ENCODE assay signal across 30 mouse cellular contexts in genomic region chr2:85145346-85145745, GRCm38 (mm10). TPM values are rescaled to one million over a fixed set of nuclear protein-coding genes. Genes with fewer than 3 reads are reported as not detected.
A peak's percentile ranks its signal among the peaks of the same experiment; 100 is the strongest.
DNase-seq lines count a peak whose midpoint lies in the region; ATAC-seq and TF ChIP-seq lines count a peak whose summit lies in the region.
"Had no signal": no experiment of that assay in that cellular context is flagged by ENCODE, and none has a peak within 500 bp of the region (broad histone marks: within the 10 kb centered on the region; RNA-seq: fewer than 3 reads in every experiment).

No protein-coding gene starts in this region.

- no peak overlapping the region for H3K4me2 ChIP-seq in heart, embryonic 16.5 days (ENCODE audit: low read depth, low read length)
- no peak overlapping the region for H3K4me2 ChIP-seq in forebrain, postnatal 0 days (ENCODE audit: low read depth)
- H3K4me2 ChIP-seq: embryonic facial prominence, embryonic 13.5 days; embryonic facial prominence, embryonic 15.5 days; forebrain, embryonic 12.5 days had no signal

- H3K9ac ChIP-seq in heart, embryonic 16.5 days (ENCODE audit: low read length), result no peak overlapping the region
- H3K9ac ChIP-seq in forebrain, postnatal 0 days, result no peak overlapping the region
- H3K9ac ChIP-seq: embryonic facial prominence, embryonic 13.5 days; embryonic facial prominence, embryonic 15.5 days; forebrain, embryonic 12.5 days had no signal

- H3K27ac ChIP-seq in heart, embryonic 16.5 days (ENCODE audit: low read length), result 0 out of 2 replicates have a peak overlapping the region, but pooled peaks have one; percentile 11
- H3K27ac ChIP-seq in forebrain, postnatal 0 days (ENCODE audit: low read depth, low read length), result no peak overlapping the region
- H3K27ac ChIP-seq: embryonic facial prominence, embryonic 13.5 days; embryonic facial prominence, embryonic 15.5 days; forebrain, embryonic 10.5 days; forebrain, embryonic 12.5 days had no signal

- DNase-seq in frontal cortex, postnatal 10 days (ENCODE audit: low spot score in 2 of 2), result no peak
- DNase-seq in heart, postnatal 10 days, result no peak
- peak; percentile 16 for DNase-seq in right cerebral cortex, adult 18-20 months
- no peak for DNase-seq in right cerebral cortex, postnatal 4 days
- DNase-seq in forebrain, postnatal 0 days, result no peak
- DNase-seq: adrenal gland, adult 2 months; adrenal gland, postnatal 10 days; adrenal gland, postnatal 25 days; B cell, adult 2 months; cerebellum, adult 11 months; cerebellum, adult 18-20 months; cerebellum, adult 8-10 months; cerebellum, adult 9-11 months; cerebellum, postnatal 14 days; cerebellum, postnatal 36 days; embryo, embryonic 11 days had no signal

- peak; percentile 54; the same call in 1 of the 2 replicates for ATAC-seq in frontal cortex, adult (ENCODE audit: low TSS enrichment)
- ATAC-seq in heart, embryonic 16.5 days (replicated peaks; ENCODE audit: extremely low read depth, insufficient read depth, low FRiP score), result no peak
- no peak for ATAC-seq in forebrain, postnatal 0 days
- ATAC-seq: CD4-positive, CD25-positive, alpha-beta regulatory T cell, adult 4 months; forebrain, embryonic 14.5 days; forebrain, embryonic 16.5 days; Patski had no signal

- H3K36me3 ChIP-seq in heart, embryonic 16.5 days (ENCODE audit: control insufficient read depth, insufficient read depth), result no peaks in the 10 kb centered on the region
- no peaks in the 10 kb centered on the region for H3K36me3 ChIP-seq in forebrain, postnatal 0 days (ENCODE audit: insufficient read depth)
- H3K36me3 ChIP-seq: embryonic facial prominence, embryonic 13.5 days; embryonic facial prominence, embryonic 15.5 days; forebrain, embryonic 10.5 days; forebrain, embryonic 12.5 days; G1E had no signal

- H3K4me1 ChIP-seq in heart, embryonic 16.5 days (ENCODE audit: control insufficient read depth, insufficient read depth, low read length), result no peaks in the 10 kb centered on the region
- H3K4me1 ChIP-seq in forebrain, postnatal 0 days (ENCODE audit: insufficient read depth), result no peaks in the 10 kb centered on the region
- H3K4me1 ChIP-seq: embryonic facial prominence, embryonic 13.5 days; embryonic facial prominence, embryonic 15.5 days; forebrain, embryonic 10.5 days; forebrain, embryonic 12.5 days had no signal

- WGBS in heart, embryonic 16.5 days, result 49% methylated on average over 3 of the region's 3 CpGs
- WGBS in forebrain, postnatal 0 days, result 62% methylated on average over 3 of the region's 3 CpGs

- no peak for TF ChIP-seq CTCF in forebrain, postnatal 0 days (IDR thresholded peaks at IDR 0.05; ENCODE audit: low read depth)

- intact Hi-C loops in heart, postnatal 10 days (cut with DNase I), result no loop called here

- no peaks in the 10 kb centered on the region for H3K27me3 ChIP-seq in heart, embryonic 16.5 days (ENCODE audit: control insufficient read depth, insufficient read depth, low read length)
- H3K27me3 ChIP-seq in forebrain, postnatal 0 days (ENCODE audit: insufficient read depth, low read length), result no peaks in the 10 kb centered on the region
- H3K27me3 ChIP-seq: embryonic facial prominence, embryonic 13.5 days; embryonic facial prominence, embryonic 15.5 days; forebrain, embryonic 12.5 days had no signal

- no peaks in the 10 kb centered on the region for H3K9me3 ChIP-seq in heart, embryonic 16.5 days (replicated peaks; ENCODE audit: control insufficient read depth, low read length)
- no peaks in the 10 kb centered on the region for H3K9me3 ChIP-seq in forebrain, postnatal 0 days (ENCODE audit: low read length)
- H3K9me3 ChIP-seq: embryonic facial prominence, embryonic 13.5 days; embryonic facial prominence, embryonic 15.5 days; forebrain, embryonic 10.5 days; forebrain, embryonic 12.5 days; G1E had no signal

- no peak overlapping the region for H3K4me3 ChIP-seq in heart, embryonic 16.5 days (ENCODE audit: low read length)
- no peak overlapping the region for H3K4me3 ChIP-seq in forebrain, postnatal 0 days (ENCODE audit: low read depth, low read length)
- H3K4me3 ChIP-seq: embryonic facial prominence, embryonic 13.5 days; embryonic facial prominence, embryonic 15.5 days; erythroblast, embryonic 14.5 days; forebrain, embryonic 10.5 days; forebrain, embryonic 12.5 days had no signal

RNA-seq across cellular contexts. Expression of gene Aplnr, which starts 9.3 kb away (rescaled TPM):
- polyA plus RNA-seq in heart, embryonic 16.5 days (2015; fragmentation: Nextera tagmentation; extraction: Ambion mirVana), result 42.9 and 53.3 TPM in 2 replicates
- 100 to 1,000 TPM; 149 to 219 TPM for total RNA-seq in heart, postnatal 10 days (2021)
- total RNA-seq in forebrain, postnatal 0 days (2014; rRNA removed), result 12.1 and 22.6 TPM in 2 replicates
- 23.9 and 25.3 TPM in 2 replicates for polyA plus RNA-seq in forebrain, postnatal 0 days (2015; fragmentation: Nextera tagmentation; extraction: Ambion mirVana)
- total RNA-seq: CH12.LX had no signal
- polyA plus RNA-seq: CD4-positive, CD25-positive, alpha-beta regulatory T cell, adult 4 months; erythroblast, embryonic 14.5 days; G1E had no signal

RNA-seq across cellular contexts. Expression of gene Lrrc55, which starts 51.7 kb away (rescaled TPM):
- 0.33 and 0.49 TPM in 2 replicates for polyA plus RNA-seq in heart, embryonic 16.5 days (2015; fragmentation: Nextera tagmentation; extraction: Ambion mirVana)
- 1 to 10 TPM; 3.5 to 6.3 TPM for total RNA-seq in heart, postnatal 10 days (2021)
- total RNA-seq in forebrain, postnatal 0 days (2014; rRNA removed), result 31.5 and 36.7 TPM in 2 replicates
- polyA plus RNA-seq in forebrain, postnatal 0 days (2015; fragmentation: Nextera tagmentation; extraction: Ambion mirVana), result 11.2 and 14.6 TPM in 2 replicates
- total RNA-seq: CH12.LX; common myeloid progenitor, adult 5-6 weeks had no signal
- polyA plus RNA-seq: CD4-positive, CD25-positive, alpha-beta regulatory T cell, adult 4 months; erythroblast, embryonic 14.5 days; G1E had no signal
